Mouse (Mus musculus) G1E-ER4 (cell line): ENCODE results near the gene Reg4. TPM values are rescaled to one million over a fixed set of nuclear protein-coding genes. Genes with fewer than 3 reads are reported as not detected.

ENCODE experiments used
- GATA1 ChIP-seq: IDR thresholded peaks from one replicate; pipeline ENCODE4 v1.8.0; 2012; ENCODE audit warnings: low read length, inconsistent platforms
- polyA plus RNA-seq: library from polyadenylated mRNA; stranded (reverse); fragments of >175 nt; gene quantifications from 2 replicates; pipeline ENCODE4 v1.2.3, GENCODE M21; 2012

The Reg4 gene
- not detected in 2 replicates for polyA plus RNA-seq

GRCm38 (mm10) chr3:98221856-98222255 lies at the start of gene Reg4:
Gene Reg4, plus strand, starts transcription at chr3:98222156.
- TF ChIP-seq GATA1 = no peak

- no peak for TF ChIP-seq GATA1
These were observed 43.6 kb upstream of the Reg4 start for GRCm38 (mm10) chr3:98178340-98178739.

GRCm38 (mm10) chr3:98180805-98181204 lies 41.2 kb upstream of the Reg4 start:
- TF ChIP-seq GATA1 = no peak

GRCm38 (mm10) chr3:98185163-98185714 lies 36.7 kb upstream of the Reg4 start:
- no peak for TF ChIP-seq GATA1

GRCm38 (mm10) chr3:98187777-98188176 lies 34.2 kb upstream of the Reg4 start:
- TF ChIP-seq GATA1 = no peak

- no peak for TF ChIP-seq GATA1
These were observed 24.0 kb upstream of the Reg4 start for GRCm38 (mm10) chr3:98197711-98198532.

GRCm38 (mm10) chr3:98199747-98200146 lies 22.2 kb upstream of the Reg4 start:
- no peak for TF ChIP-seq GATA1

GRCm38 (mm10) chr3:98203282-98203681 lies 18.7 kb upstream of the Reg4 start:
- TF ChIP-seq GATA1 = no peak

- TF ChIP-seq GATA1 = no peak
These were observed 15.0 kb upstream of the Reg4 start for GRCm38 (mm10) chr3:98206977-98207376.

- TF ChIP-seq GATA1 = no peak
These were observed 12.8 kb upstream of the Reg4 start for GRCm38 (mm10) chr3:98209161-98209560.

- no peak for TF ChIP-seq GATA1
These were observed 11.1 kb upstream of the Reg4 start for GRCm38 (mm10) chr3:98210860-98211259.

- no peak for TF ChIP-seq GATA1
These were observed 10.5 kb upstream of the Reg4 start for GRCm38 (mm10) chr3:98211301-98212081.

- no peak for TF ChIP-seq GATA1
These were observed 5.7 kb upstream of the Reg4 start for GRCm38 (mm10) chr3:98216296-98216695.

- no peak for TF ChIP-seq GATA1
These were observed 1.3 kb downstream of the Reg4 start for GRCm38 (mm10) chr3:98223263-98223662.

- no peak for TF ChIP-seq GATA1
These were observed 2.0 kb downstream of the Reg4 start for GRCm38 (mm10) chr3:98223783-98224580.

- TF ChIP-seq GATA1 = no peak
These were observed 3.0 kb downstream of the Reg4 start for GRCm38 (mm10) chr3:98224975-98225374.

- TF ChIP-seq GATA1 = no peak
These were observed 3.8 kb downstream of the Reg4 start for GRCm38 (mm10) chr3:98225746-98226145.
